Mouse (Mus musculus) left cerebral cortex, adult 8-10 months (tissue): ENCODE measurements around the gene Chst11. TPM values are rescaled to one million over a fixed set of nuclear protein-coding genes. Genes with fewer than 3 reads are reported as not detected.

Source experiments
- DNase-seq, 2 experiments: peaks; one replicate each; pipeline ENCODE4 v3.0.0; 2022; ENCODE audit warnings: low spot score in 2 of 2
- total RNA-seq, 4 experiments: library from RNA; stranded (reverse); gene quantifications; 2 replicates each; pipeline ENCODE4 v1.2.4; 2022

Gene Chst11
- 10 to 100 TPM; 33.0 to 38.0 (median 33.5) TPM for total RNA-seq

DNA sequence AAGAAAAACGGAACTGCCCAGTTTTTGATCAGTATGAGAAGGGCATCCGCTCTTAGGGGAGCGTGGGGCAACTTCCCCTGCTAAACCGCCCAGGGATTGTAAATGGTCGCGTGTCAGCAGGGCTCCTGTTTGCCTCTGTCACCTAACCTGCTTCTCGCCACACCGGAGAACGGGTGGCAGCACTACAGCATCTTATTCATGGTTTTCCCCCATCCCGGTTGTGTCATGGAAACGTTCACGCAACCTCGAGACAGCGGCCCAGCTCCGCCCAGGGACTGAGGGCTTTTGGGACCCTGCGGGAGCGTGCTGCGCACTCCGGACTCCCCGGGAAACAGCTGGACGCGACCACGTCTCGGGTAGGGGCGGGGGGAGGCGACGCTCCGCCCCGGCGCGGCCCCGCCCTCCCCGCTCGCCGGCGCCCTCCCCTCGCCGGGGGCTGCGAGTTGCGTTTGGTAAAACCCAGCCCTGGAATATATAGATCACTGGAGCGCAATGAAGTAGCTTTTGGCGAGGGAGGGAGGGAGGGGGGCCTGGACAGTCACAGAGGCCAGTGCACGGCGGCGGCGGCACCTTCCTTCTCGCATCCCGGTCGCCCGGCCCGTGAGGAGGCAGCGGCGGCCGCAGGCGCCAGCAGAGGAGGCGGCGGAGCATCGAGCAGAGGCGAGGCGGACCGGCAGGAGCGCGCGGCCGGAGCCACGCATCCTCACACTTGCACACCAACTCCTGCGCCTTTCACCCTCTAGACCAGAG is at the start of gene Chst11:
Chst11 (plus strand) TSS at position 549 of the 750 bp plus-strand sequence.
- peak; percentile 63 to 66 for DNase-seq

- no peak for DNase-seq
Observed at GRCm38 (mm10) chr10:82935774-82936173, 49.5 kb upstream of the Chst11 start.

GRCm38 (mm10) chr10:82953415-82953814 is 31.9 kb upstream of the Chst11 start:
- DNase-seq = no peak

- no peak for DNase-seq
Observed at GRCm38 (mm10) chr10:82955117-82955516, 30.2 kb upstream of the Chst11 start.

DNA sequence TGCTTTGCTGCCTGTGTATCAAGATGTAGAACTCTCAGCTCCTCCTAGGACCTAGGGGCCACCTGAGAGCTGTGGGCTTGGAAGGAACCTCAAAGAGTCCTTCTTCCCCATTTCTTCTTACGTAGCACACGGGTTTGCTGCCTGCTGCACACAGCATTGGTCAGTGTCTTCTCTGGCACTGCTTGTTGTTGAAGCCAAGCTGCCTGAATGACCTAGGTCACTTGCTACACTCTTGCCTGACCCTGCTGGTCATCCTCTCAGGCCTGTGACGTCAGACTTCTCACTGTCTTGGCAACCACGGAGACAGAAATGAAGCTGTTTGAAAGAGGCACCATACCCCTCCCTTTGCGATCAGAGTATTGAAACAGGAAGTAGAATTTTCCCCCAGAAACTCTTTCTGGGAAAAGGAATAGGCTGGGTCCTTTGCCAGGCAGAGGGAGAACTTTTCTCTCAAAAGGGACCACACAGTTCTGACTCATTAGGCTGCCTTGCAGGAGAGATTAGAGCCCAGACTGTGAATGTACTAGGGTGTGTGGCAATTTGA is 27.0 kb upstream of the Chst11 start:
- no peak for DNase-seq

DNA sequence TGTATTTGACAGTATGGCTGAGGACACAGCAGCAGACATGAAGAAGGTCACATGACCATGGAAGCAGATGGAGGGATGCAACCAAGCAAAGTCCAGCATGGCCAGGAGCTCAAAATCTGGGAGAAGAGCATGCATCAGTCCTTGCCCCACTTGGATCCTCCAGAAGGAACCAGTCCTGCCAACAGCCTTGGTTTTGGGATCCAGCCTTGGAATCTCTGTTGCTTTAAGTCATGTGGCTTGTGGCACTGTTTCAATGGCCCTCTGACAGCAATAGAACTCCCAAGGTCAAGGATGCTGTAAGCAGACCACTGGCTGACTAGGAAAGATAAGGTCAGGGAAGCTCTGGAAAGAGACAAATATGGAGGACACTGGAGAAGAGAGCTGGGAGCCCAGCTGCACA is 26.0 kb upstream of the Chst11 start:
- no peak for DNase-seq

DNA sequence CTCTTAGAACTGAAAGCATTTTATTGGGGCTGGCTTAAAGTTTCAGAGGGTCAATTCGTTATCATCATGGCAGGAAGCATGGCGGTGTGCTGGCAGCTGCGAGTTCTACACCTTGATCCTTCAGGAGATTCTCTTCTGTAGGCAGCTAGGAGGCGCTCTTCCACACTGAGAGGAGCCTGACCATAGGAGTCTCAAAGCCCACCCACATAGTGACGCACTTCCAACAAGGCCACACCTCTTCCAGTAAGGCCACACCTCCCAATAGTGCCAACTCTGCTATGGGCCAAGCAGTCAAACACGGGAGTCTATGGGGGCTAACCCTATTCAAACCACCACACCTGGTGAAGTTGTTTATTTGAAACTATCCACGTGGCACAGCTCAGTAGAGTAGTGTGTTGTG is 24.0 kb upstream of the Chst11 start:
- no peak for DNase-seq

DNA sequence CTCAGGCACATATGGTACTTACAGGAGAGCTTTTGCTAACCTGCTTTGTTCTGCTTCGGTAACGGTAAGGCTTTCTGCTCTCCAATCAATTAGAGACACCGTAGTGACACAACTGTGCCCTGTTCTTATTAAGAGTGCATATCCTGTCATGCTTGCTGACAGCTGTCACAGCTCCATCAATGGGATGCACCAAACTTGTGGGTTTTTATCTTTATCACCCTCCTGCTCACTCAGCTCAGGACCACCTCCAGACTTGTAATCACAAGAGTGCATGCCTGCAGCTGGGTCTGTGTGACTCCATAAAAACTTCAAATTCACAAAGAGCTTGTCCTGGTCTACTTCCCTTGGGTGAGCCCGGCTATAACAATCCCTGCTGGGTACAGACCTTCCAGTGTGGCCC is 23.3 kb upstream of the Chst11 start:
- no peak for DNase-seq

GRCm38 (mm10) chr10:82962472-82963020 is 22.8 kb upstream of the Chst11 start:
- DNase-seq = no peak

DNA sequence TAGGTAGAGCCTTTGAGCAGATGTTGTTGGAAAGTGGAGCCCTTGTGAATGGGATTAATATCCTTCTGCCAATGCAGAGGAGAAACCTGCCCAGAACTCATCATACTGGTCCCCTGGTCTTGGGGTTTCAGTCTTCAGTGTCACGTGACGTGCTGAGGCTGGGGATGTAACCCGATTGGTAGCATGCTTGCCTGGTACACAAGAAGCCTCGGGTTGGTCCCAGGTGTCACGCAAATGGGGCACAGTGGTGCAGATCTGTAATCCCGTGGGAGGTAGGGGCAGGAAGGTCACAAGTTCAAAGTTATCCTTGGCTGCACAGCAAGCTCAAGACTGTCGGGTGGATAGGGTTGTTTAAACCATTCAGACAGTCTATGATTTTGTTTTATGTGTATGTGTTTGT is 20.8 kb upstream of the Chst11 start:
- no peak for DNase-seq

DNA sequence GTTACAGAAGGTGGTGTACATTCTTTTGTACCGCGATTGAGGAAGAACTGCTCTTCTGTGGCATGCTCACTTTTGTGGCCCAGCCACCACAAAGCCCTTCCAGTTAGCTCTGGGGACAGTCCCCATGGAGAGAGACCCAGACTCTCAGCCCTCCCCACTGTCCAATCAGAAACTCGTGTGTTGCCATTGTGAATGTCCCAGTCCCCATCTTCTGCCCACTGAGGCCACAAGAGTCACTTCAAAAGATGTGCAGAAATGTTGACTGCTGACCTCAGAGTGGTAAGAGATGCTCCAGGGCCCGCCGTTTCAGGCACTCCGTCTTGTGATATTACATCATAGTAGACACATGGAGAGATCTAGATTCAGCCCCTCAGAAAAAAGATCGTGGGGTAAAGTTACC is 18.6 kb upstream of the Chst11 start:
- DNase-seq = no peak

DNA sequence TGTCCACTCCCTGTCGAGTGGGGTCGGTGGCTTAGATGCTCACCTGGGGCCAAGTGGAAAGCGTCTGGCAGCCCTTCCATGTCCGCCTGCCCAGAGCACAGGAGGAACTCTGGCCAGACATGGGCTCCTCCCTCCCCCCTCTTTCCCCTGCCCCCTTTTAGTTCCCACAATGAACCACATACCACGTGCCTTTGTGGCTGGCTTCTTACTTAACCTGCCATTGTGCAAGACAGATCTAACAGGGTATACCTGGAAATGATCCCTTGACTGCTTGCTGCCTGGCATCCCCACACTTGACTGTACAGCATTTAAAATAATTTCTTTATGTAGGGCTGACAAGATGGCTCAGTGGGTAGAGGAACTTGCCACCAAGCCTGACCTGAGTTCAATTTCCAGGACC is 15.7 kb upstream of the Chst11 start:
- no peak for DNase-seq

GRCm38 (mm10) chr10:82971549-82971948 is 13.7 kb upstream of the Chst11 start:
- DNase-seq = no peak

GRCm38 (mm10) chr10:82974201-82974600 is 11.1 kb upstream of the Chst11 start:
- DNase-seq = no peak

DNA sequence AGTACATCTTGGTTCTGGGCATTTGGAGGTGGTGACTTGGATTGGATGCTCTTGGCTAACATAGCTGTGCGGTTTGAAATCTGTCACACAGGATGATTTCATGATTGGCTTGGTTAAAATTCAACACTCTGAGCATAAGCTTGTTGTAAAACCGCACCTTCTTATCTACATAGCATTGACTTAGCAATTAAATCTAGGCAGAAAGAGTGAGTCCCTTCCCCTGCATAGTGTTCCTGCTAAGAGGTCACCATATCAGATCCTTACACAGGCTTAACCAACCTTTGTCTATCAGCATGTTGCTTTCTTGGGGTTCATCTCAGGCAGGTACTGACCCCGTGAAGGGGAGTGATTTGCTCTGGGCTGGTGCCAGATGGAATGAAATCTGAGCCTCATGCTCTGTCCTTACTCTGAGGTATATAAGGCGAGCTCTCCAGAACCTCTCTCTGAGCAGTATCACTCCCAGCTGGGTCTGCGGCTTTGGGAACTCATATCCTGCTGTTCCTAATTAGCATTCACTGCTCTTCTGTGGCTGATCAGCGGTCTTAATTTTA is 10.6 kb upstream of the Chst11 start:
- DNase-seq = no peak

GRCm38 (mm10) chr10:82975806-82976205 is 9.5 kb upstream of the Chst11 start:
- DNase-seq = no peak

DNA sequence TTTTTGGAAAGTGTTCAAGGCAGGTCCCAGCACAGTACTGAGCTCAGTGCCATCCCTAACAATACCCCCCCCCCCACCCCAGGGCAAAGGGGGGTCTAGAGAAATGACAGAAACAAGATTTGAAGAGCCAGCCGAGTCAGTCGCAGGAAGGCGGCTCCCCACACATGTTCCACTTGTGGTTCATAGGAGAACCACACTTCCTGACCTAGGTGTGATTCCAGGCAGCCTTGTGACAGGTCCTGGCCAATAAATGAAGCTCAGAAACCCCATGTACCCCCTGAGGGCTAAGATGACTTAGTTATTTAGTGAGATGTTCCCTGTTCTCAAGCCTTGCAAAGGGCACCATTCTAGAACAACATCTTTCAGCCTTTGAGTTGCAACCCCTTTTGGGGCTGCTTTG is 3.0 kb upstream of the Chst11 start:
- DNase-seq = no peak

DNA sequence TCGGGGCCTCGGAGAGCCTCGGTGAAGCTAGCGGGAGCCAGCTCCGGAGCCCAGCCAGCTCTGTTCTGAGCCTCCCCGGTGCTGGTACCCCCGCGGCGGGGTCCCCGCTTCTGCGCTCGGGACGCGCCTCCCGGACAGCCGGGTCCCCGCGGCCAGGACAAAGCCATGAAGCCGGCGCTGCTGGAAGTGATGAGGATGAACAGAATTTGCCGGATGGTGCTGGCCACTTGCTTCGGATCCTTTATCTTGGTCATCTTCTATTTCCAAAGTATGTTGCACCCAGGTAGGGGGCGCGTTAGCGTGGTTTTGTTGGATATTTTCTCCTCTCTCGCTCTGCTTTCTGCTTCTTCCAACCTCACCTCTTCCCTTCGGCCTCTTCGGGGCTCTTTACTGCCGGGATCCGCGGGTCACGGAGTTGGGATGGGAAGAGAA is 418 bp downstream of the Chst11 start:
- peak; percentile 31 to 40 for DNase-seq

DNA sequence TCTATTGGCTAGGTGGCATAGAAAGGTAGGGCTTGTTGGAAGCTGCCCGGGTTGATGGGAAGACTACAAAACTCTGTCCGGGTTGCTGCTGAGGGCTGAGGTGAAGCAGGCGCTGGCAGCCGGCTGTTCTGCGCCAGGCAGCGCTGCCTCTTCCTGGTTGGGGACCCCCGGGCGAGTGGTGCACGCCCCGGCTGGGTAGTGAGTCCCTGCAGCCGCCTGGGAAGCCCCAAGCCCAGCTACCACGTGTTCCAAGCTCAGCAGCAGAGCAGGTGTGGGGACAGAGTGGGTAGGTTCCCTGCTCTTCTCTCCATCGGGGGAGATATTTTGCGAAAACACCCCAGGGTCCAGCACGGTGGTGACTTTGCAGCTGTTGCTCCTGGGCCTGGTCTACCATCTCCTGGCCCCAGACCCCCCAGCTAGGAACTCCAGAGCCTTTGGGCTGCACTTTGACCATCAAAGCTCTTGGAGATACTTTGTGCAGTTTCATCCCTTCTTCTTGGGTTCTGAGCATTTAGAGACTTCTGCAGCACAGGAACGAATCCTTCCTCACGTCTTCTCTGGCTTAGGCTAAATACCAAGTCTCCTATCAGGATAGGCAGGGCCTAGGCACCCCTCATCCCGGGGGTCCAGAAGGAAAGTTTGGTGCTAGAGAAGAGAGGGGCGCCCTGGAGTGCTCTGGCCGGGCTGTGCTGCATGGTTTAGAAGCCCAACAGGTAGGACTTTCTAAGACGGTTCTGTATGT is 1.1 kb downstream of the Chst11 start:
- DNase-seq = peak in 1 of 2 experiments; percentile 13

DNA sequence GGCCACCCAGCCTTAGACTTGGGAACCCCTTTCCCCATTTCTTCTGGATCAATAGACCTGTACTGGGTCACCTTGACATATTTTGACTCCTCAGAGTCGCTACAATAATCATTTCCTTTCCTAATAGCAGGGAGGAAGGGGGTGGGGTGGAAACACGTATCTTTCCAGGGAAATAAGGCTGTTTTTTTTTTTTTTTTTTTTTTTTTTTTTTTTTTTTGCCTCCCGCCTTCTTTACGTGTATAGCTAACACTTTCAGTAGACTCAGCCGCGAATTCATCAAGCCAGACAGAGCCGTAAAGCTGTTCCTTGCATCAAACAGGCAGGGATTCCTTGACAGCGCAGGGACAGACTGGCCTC is 1.7 kb downstream of the Chst11 start:
- no peak for DNase-seq

DNA sequence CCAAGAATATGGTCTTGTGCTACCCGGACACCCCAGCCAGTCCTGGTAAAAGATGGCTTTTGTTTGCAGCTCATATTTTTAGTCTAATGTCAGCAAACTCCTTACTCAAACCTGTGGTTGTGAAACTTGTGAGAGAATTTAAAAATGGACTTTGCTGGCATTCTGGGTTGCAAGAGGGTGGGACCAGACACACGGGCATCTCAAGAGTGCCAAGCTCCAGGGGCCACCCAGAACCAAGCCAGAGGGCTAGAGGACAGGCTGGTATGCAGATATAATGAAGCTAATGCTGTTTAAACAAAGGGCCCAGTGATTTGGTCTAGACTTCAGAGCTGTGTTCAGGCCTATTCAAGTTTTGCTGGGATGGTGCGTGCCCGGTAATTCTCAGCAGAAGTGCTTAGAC is 2.1 kb downstream of the Chst11 start:
- DNase-seq = no peak

DNA sequence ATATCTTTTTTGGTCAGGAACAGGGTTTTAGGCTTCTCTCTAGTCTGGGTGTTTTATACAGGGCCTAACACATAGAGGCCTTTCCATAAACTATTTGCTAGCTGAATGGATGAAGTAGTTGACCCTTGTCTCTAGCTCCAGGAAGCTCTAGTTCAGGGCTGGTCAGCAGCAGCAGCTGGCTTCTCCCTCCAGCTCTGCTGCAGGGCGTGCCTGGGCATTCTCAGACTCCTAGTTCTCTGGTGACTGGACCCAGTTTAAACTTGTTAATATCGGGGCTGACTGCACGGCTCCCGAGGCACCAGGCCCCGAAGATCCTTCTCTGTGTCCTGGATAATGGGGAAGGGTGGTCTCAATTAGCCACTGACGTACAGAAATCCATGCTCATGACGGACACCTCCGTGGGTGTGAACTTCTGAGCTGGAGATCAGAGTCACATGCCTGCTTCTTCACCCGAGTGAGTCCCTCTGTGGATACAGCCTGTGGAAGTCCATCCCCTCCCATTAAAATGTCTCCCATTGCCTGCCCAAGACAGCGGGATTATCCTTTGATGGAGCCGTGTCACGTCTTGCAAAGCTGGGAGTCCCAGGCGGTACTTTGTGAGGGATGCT is 4.2 kb downstream of the Chst11 start:
- DNase-seq = no peak
